Mouse (Mus musculus) hindbrain, embryonic 12.5 days (tissue): Measurements from ENCODE around the gene Sdk2. TPM values are rescaled to one million over a fixed set of nuclear protein-coding genes. Genes with fewer than 3 reads are reported as not detected.
A peak's percentile ranks its signal among the peaks of the same experiment; 100 is the strongest.

ENCODE experiments used
- ATAC-seq: fragments of 200-750 bp; cut with Nextera tagmentation; 2 replicates; pipeline ENCODE4 v1.8.0; 2017; ENCODE audit warnings: moderate TSS enrichment; ENCODE audit not compliant: low FRiP score
- H3K27ac ChIP-seq: fragments of 300-500 bp; sonication (generic); 2 replicates; pipeline ENCODE4 v1.5.1; 2016; ENCODE audit warnings: mild to moderate bottlenecking
- H3K27me3 ChIP-seq: fragments of 300-500 bp; sonication (generic); 2 replicates; pipeline ENCODE4 v1.6.1; 2016; ENCODE audit warnings: mild to moderate bottlenecking
- H3K36me3 ChIP-seq: fragments of 300-500 bp; sonication (generic); 2 replicates; pipeline ENCODE4 v1.6.1; 2016; ENCODE audit warnings: mild to moderate bottlenecking
- H3K4me1 ChIP-seq: fragments of 300-500 bp; sonication (generic); 2 replicates; pipeline ENCODE4 v1.6.1; 2016
- H3K4me2 ChIP-seq: fragments of 300-500 bp; sonication (generic); replicated peaks from 2 replicates; pipeline ENCODE4 v1.6.1; 2016; ENCODE audit warnings: mild to moderate bottlenecking
- H3K4me3 ChIP-seq: fragments of 300-500 bp; sonication (generic); 2 replicates; pipeline ENCODE4 v1.5.1; 2016; ENCODE audit warnings: mild to moderate bottlenecking
- H3K9ac ChIP-seq: fragments of 300-500 bp; sonication (generic); 2 replicates; pipeline ENCODE4 v1.6.1; 2016; ENCODE audit warnings: mild to moderate bottlenecking, moderate library complexity
- H3K9me3 ChIP-seq: fragments of 300-500 bp; sonication (generic); replicated peaks from 2 replicates; pipeline ENCODE4 v1.6.1; 2016; ENCODE audit warnings: mild to moderate bottlenecking
- WGBS: fragments of 180-500 bp; shearing (Covaris S2); methylation state at CpG from one replicate; pipeline ENCODE4 v1.1.7; 2016; 5-methylcytosine and 5-hydroxymethylcytosine counted together
- polyA plus RNA-seq: library from polyadenylated mRNA; unstranded; fragments of >200 nt; fragmentation: Nextera tagmentation; extraction: Ambion mirVana; gene quantifications from 2 replicates; pipeline ENCODE4 v1.2.1, GENCODE M21; 2016

Sdk2 gene
- polyA plus RNA-seq, 1 experiment from 2014 or later = 7.1 TPM

- H3K27me3 ChIP-seq = no peaks in the 10 kb centered on the region
- peaks cover 42% of the 10 kb centered on the region for H3K4me1 ChIP-seq
- WGBS = 54% methylated on average over 19 of the region's 19 CpGs
- H3K4me2 ChIP-seq = no peak overlapping the region
- H3K27ac ChIP-seq = peak overlapping the region; percentile 41
- H3K9ac ChIP-seq = no peak overlapping the region
- no peak overlapping the region for H3K4me3 ChIP-seq
- peaks cover 4% of the 10 kb centered on the region; the same call in 1 of the 2 replicates for H3K36me3 ChIP-seq
- ATAC-seq = peak; percentile 36; the same call in 1 of the 2 replicates
- H3K9me3 ChIP-seq = no peaks in the 10 kb centered on the region
Observed at GRCm38 (mm10) chr11:113797014-113797983, 269.5 kb downstream of the Sdk2 start.

- H3K36me3 ChIP-seq = peaks cover 4% of the 10 kb centered on the region; the same call in 1 of the 2 replicates
- WGBS = 83% methylated on average over 12 of the region's 12 CpGs
Observed at GRCm38 (mm10) chr11:113795846-113796245, 271.0 kb downstream of the Sdk2 start.

GRCm38 (mm10) chr11:113791357-113792215 is 275.3 kb downstream of the Sdk2 start:
- WGBS = 32% methylated on average over 16 of the region's 16 CpGs
- H3K4me2 ChIP-seq = no peak overlapping the region
- no peaks in the 10 kb centered on the region for H3K27me3 ChIP-seq
- 0 out of 2 replicates have a peak, but pooled peaks cover 4% of the 10 kb centered on the region for H3K36me3 ChIP-seq
- peak; percentile 80 for ATAC-seq
- no peak overlapping the region for H3K4me3 ChIP-seq
- peaks cover 54% of the 10 kb centered on the region for H3K4me1 ChIP-seq
- H3K9ac ChIP-seq = peak overlapping the region; percentile 29; the same call in 1 of the 2 replicates
- H3K27ac ChIP-seq = peak overlapping the region; percentile 68
- no peaks in the 10 kb centered on the region for H3K9me3 ChIP-seq

More at GRCm38 (mm10) chr11:113795846-113796245, 271.0 kb downstream of the Sdk2 start:
- no peak overlapping the region for H3K9ac ChIP-seq
- H3K27me3 ChIP-seq = no peaks in the 10 kb centered on the region
- H3K4me1 ChIP-seq = peaks cover 53% of the 10 kb centered on the region
- no peak for ATAC-seq
- no peak overlapping the region for H3K4me3 ChIP-seq
- no peak overlapping the region for H3K27ac ChIP-seq
- no peak overlapping the region for H3K4me2 ChIP-seq
- no peaks in the 10 kb centered on the region for H3K9me3 ChIP-seq

- Histone ChIP-seq H3K9ac (no peak overlapping the region), H3K27ac (0 out of 2 replicates have a peak overlapping the region, but pooled peaks have one; percentile 9), H3K4me2 (no peak overlapping the region)
Observed at GRCm38 (mm10) chr11:113789101-113789500, 277.7 kb downstream of the Sdk2 start.

GRCm38 (mm10) chr11:113788183-113788789 is 278.6 kb downstream of the Sdk2 start:
- no peak overlapping the region for H3K9ac ChIP-seq
- H3K4me1 ChIP-seq = peaks cover 71% of the 10 kb centered on the region
- H3K36me3 ChIP-seq = 0 out of 2 replicates have a peak, but pooled peaks cover 4% of the 10 kb centered on the region
- no peaks in the 10 kb centered on the region for H3K27me3 ChIP-seq
- 85% methylated on average over 2 of the region's 2 CpGs for WGBS
- H3K4me3 ChIP-seq = no peak overlapping the region
- H3K4me2 ChIP-seq = no peak overlapping the region
- H3K27ac ChIP-seq = 0 out of 2 replicates have a peak overlapping the region, but pooled peaks have one; percentile 9
- no peak for ATAC-seq
- no peaks in the 10 kb centered on the region for H3K9me3 ChIP-seq

More at GRCm38 (mm10) chr11:113789101-113789500, 277.7 kb downstream of the Sdk2 start:
- Histone ChIP-seq H3K9me3 (no peaks in the 10 kb centered on the region), H3K36me3 (0 out of 2 replicates have a peak, but pooled peaks cover 4% of the 10 kb centered on the region), H3K4me3 (no peak overlapping the region), H3K4me1 (peaks cover 71% of the 10 kb centered on the region), H3K27me3 (no peaks in the 10 kb centered on the region)
- 31% methylated on average over 1 of the region's 1 CpGs for WGBS
- no peak for ATAC-seq

GRCm38 (mm10) chr11:113787432-113788182 is 279.2 kb downstream of the Sdk2 start:
- WGBS = 65% methylated on average over 13 of the region's 13 CpGs
- ATAC-seq = no peak

GRCm38 (mm10) chr11:113787009-113787408 is 279.8 kb downstream of the Sdk2 start:
- Histone ChIP-seq H3K9me3 (no peaks in the 10 kb centered on the region), H3K4me2 (peak overlapping the region; percentile 53), H3K27ac (peak overlapping the region; percentile 98), H3K4me3 (no peak overlapping the region), H3K4me1 (peaks cover 70% of the 10 kb centered on the region), H3K36me3 (no peaks in the 10 kb centered on the region), H3K27me3 (no peaks in the 10 kb centered on the region), H3K9ac (no peak overlapping the region)
- 79% methylated on average over 11 of the region's 11 CpGs for WGBS
- no peak for ATAC-seq

More at GRCm38 (mm10) chr11:113787432-113788182, 279.2 kb downstream of the Sdk2 start:
- Histone ChIP-seq H3K9me3 (no peaks in the 10 kb centered on the region), H3K4me2 (peak overlapping the region; percentile 53; the same call in 1 of the 2 replicates), H3K27me3 (no peaks in the 10 kb centered on the region), H3K9ac (no peak overlapping the region), H3K36me3 (no peaks in the 10 kb centered on the region), H3K27ac (peak overlapping the region; percentile 98), H3K4me3 (no peak overlapping the region), H3K4me1 (peaks cover 69% of the 10 kb centered on the region)

GRCm38 (mm10) chr11:113786395-113786794 is 280.5 kb downstream of the Sdk2 start:
- no peaks in the 10 kb centered on the region for H3K27me3 ChIP-seq
- WGBS = 29% methylated on average over 4 of the region's 4 CpGs
- H3K36me3 ChIP-seq = no peaks in the 10 kb centered on the region
- peak overlapping the region; percentile 98 for H3K27ac ChIP-seq
- peaks cover 68% of the 10 kb centered on the region for H3K4me1 ChIP-seq
- peak overlapping the region; percentile 53 for H3K4me2 ChIP-seq
- H3K9ac ChIP-seq = peak overlapping the region; percentile 63
- no peaks in the 10 kb centered on the region for H3K9me3 ChIP-seq
- no peak for ATAC-seq
- peak overlapping the region; percentile 25 for H3K4me3 ChIP-seq

GRCm38 (mm10) chr11:113785406-113786171 is 281.3 kb downstream of the Sdk2 start:
- peak overlapping the region; percentile 53 for H3K4me2 ChIP-seq
- no peaks in the 10 kb centered on the region for H3K9me3 ChIP-seq
- ATAC-seq = peak; percentile 92
- peak overlapping the region; percentile 63 for H3K9ac ChIP-seq
- peak overlapping the region; percentile 25 for H3K4me3 ChIP-seq
- peaks cover 67% of the 10 kb centered on the region for H3K4me1 ChIP-seq
- H3K27me3 ChIP-seq = no peaks in the 10 kb centered on the region
- no peaks in the 10 kb centered on the region for H3K36me3 ChIP-seq
- under 1% methylated on average over 19 of the region's 19 CpGs for WGBS
- H3K27ac ChIP-seq = peak overlapping the region; percentile 98

- peak; percentile 23; the same call in 1 of the 2 replicates for ATAC-seq
- Histone ChIP-seq H3K9me3 (no peaks in the 10 kb centered on the region), H3K27ac (peak overlapping the region; percentile 98), H3K4me3 (no peak overlapping the region), H3K27me3 (no peaks in the 10 kb centered on the region), H3K4me2 (peak overlapping the region; percentile 53), H3K4me1 (peaks cover 72% of the 10 kb centered on the region), H3K36me3 (no peaks in the 10 kb centered on the region), H3K9ac (no peak overlapping the region)
- WGBS = 12% methylated on average over 2 of the region's 2 CpGs
Observed at GRCm38 (mm10) chr11:113784656-113785396, 282.0 kb downstream of the Sdk2 start.
